Mouse (Mus musculus): ENCODE measurements around the gene Tmem38a. TPM values are rescaled to one million over a fixed set of nuclear protein-coding genes. Genes with fewer than 3 reads are reported as not detected.

Gene Tmem38a
- 2.2 TPM for polyA plus RNA-seq (2017; shearing (Covaris generic))

GRCm38 (mm10) chr8:72571611-72572473 lies at the start of gene Tmem38a:
Gene Tmem38a (plus strand): TSS chr8:72572055.

DNA sequence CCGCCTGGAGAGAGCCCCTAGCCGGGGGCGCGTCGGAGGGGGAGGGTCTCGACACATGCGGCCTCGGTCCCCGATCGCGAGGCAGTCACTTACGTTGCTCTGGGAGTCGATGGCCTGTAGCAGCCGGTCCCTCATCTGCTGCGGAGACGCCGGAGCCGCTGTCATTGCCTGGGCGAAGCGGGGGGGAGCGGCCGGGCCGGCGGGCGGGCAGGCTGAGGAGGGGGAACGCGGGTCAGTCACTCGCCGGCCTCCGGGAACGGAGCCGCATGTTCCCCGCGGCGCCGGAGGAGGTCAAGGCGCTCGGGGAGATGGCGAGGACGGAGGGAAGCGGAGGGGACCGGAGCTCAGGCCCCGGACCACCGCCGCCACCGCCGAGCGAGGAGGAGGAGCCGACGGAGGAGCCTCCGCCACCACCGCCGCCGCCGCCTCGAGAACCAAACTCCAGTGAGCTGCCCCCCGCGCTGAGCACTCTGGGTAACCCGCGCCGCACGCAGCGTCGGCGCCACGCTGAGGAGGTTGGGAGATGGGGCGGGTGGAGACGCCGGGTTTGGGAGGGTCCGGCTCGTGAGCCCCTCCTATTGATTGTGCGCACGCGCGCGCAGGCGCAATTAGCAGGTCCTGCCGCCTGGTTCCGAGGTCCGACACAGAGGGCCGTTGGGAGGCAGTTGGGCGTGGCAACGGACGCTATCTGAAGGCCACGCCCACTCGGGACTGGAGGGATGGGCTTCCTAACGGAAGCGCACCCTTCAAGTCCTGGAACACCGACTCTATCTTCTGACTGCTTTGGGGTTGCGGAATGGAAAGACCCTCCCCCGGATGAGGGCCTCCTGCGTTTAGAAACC lies 23.8 kb upstream of the Tmem38a start, which contains the start of gene Med26:
Gene Med26 (minus strand): TSS at position 469 of the 842 bp plus-strand sequence.

DNA sequence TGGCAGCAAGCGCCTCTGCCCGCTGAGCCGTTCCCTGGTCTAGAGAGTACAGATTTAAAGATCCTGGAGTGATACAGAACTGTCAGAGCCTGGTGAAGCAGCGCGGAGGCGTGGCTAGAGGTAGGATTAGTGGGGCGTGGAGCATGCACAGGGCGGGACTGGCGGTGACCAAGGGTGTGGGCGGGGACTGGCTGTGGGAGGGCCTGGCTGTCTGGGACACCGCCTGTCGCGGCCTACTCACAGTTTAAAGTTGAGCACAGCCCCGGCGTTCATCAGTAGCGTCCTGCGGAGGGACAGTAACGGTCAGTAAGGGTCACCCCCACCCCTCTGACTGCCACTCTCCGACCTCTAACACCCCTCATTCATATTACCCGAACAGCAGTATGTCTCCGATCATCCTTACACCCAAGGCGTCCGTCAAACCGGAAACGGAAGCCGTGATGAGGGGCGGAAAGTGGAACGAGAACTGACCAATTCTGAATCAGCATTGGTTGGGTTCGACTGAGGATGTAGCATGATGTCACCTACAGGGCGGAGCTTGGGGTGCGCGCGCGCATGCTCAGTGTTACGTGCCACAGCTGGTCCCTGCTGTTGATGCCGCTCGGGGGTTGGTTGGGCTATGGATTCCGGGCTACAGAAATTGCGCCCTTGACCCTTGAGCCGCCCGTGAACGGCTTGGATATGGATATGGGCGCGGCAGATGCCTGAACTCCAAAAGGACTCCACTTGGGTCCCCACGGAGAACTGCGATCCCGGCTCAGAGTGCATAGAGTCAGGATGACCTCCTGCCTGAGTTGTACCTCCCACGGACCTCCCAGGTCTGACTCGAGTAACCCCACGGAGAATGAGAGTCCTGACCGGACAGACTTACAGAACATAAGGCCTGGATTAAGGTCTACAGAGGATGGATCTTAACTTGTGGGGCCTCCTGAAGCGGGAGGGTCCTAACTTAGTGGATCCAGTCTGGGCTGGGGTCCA lies 933 bp upstream of the Tmem38a start, which contains the start of gene Smim7:
Gene Smim7 (minus strand): TSS at position 456 of the 978 bp plus-strand sequence.

Other genes with a start within 250 kb of the Tmem38a start
- gene Eps15l1, start 150.6 kb upstream of the Tmem38a start, polyA plus RNA-seq (2017; shearing (Covaris generic)) = 53.4 TPM
- gene Calr3, start 128.2 kb upstream of the Tmem38a start, polyA plus RNA-seq (2017; shearing (Covaris generic)) = 0.88 TPM
- 10.5 TPM for gene 1700030K09Rik, start 128.2 kb upstream of the Tmem38a start, polyA plus RNA-seq (2017; shearing (Covaris generic))
- 125 TPM for gene Cherp, start 96.8 kb upstream of the Tmem38a start, polyA plus RNA-seq (2017; shearing (Covaris generic))
- gene Slc35e1, start 79.4 kb upstream of the Tmem38a start, polyA plus RNA-seq (2017; shearing (Covaris generic)) = 4.9 TPM
- gene Med26, start 23.8 kb upstream of the Tmem38a start, polyA plus RNA-seq (2017; shearing (Covaris generic)) = 5.5 TPM
- gene Smim7, start 967 bp upstream of the Tmem38a start, polyA plus RNA-seq (2017; shearing (Covaris generic)) = 77.4 TPM
- 0.20 TPM for gene Nwd1, start 74.7 kb downstream of the Tmem38a start, polyA plus RNA-seq (2017; shearing (Covaris generic))
- 280 TPM for gene Sin3b, start 151.2 kb downstream of the Tmem38a start, polyA plus RNA-seq (2017; shearing (Covaris generic))
- gene F2rl3, start 189.8 kb downstream of the Tmem38a start, polyA plus RNA-seq (2017; shearing (Covaris generic)) = 12.6 TPM